Mouse (Mus musculus) thymus, postnatal 36 days (tissue): ENCODE measurements around the gene Pard3b.

Source experiments
- DNase-seq, 2 experiments: peaks; one replicate each; pipeline ENCODE4 v3.0.0; 2022; ENCODE audit warnings: mixed read lengths in 2 of 2

Pard3b gene

DNA sequence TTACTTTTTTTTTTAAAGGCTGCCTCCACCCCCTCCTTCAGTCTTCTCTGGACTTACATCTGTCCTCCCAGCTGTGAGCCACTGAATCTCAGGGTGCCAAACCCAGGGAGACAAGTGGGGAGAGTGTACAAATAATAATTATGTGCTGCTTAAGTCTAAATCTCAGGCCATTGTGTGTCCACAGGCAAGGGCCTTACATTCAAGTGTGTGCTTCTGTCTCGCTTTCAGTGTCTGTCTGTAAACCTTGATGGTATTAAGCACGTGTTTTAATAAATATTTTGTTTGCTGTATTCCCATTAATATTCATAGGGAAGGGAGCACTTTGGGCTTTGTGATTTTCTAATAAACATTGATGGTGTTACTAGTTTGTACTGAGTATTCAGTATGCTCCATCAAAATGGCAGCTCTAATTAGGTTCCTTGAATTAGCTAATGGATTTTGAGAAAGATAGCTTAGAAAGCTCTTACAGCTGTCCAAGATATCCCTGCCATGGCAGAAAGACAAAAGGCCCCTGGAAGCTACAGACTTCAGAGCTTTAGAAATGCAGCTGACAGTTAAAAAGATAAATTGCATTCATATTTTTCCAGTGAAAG is 880.1 kb downstream of the Pard3b start:
- DNase-seq, result no peak

DNA sequence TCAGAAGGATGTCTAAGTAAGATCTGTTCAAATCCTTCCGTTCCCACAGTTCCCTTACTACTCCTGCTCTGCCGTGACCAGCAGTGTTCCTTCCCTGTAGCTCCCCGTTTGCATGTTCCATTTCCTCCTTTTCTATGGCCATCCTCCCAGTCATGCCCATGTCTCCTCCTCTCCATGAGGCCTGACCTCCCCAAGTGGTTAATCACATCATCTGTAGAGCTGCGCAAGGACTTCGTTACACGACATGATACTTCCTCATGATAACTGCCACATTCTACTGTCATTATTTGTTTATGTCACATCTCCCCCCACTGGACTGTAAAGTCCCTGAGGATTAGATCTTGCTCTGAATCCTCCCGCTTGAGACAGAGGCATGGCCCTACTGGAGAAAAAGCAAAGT is 882.7 kb downstream of the Pard3b start:
- DNase-seq, result no peak

DNA sequence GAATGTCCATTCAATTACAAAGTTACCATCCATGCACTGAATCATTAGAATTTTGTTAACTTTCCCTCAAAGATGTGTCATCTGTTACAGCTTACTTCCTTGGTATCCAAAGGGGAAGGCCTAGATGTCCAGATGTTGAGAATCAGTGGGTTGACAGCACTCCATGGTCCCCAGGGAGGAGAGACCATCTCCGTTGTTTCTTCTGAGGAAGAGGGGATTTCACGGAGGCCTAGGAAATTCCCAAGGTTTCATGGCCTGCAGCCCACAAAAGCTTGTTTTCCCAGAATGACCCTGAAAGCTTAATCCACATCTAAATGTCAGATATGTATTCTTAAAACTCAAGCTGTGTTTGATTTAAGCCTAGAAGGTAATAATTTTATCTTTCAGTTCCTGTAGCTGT is 884.1 kb downstream of the Pard3b start:
- no peak for DNase-seq

DNA sequence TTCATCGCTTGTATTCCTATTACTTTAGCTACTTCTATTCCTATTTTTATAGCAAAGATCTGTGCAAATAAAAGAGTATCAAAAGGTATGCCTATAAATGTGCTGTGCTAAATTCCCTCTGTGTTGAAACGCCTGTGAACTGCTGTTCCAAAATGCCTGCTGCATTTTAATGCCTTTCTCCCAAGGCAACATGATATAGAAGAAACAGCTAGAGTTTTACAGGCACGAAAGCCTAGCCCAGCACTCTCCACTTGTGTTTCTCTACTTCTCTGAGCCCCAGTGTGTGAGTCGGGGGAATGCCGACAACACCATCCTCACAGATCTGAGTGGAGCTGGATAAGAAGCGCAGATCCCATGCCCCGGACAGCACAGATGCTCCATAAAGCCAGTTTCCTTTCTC is 889.2 kb downstream of the Pard3b start:
- DNase-seq, result no peak

DNA sequence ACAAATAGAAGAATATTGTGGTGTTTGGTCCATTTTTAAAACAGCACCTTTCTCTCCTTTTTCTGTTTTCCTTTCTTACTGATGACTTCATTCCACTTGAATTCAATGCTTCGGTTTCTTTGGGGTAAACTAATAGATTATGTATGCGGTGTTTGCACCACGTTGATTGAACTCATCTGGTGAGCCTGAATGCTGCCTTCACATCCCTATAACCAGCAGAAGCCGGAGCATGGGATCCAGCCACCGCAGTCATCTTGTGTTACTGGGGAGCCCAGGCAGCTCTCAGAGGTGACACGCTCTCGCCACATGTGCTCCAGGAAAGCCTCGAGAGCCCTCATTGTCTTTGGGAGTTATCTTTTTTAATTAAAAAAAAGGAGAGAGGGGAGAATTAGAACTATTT is 891.3 kb downstream of the Pard3b start:
- DNase-seq, result no peak

DNA sequence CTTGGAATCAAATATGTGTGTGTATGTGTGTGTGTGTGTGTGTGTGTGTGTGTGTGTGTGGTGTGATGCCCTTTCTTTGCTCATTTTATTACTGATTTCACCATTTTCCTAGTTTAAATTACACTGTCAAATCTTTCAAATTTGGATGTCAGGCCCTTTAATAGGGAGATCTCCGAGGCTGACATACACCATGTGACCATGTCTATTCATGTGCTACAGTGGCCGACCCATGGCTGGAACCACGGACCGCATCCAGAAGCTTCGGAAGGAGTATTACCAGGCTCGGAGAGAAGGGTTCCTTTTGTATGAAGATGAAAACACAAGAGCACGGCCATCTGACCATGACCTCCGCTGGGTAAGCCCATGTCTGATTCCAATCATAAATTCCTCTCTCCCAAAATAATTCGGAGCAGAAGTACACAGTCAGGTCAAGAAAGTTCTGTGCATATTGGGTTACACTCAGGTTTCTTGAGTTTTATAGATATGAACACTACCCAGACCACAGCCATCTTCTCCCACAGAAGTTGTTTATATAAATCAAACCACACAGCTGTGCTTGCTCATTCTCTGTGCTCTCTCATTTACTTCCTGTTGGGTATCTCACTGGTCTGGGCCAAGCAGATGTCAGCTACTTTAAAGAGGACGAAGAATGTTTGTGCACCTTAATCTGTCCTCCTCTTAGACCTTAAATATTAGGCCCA is 894.0 kb downstream of the Pard3b start:
- DNase-seq, result no peak

DNA sequence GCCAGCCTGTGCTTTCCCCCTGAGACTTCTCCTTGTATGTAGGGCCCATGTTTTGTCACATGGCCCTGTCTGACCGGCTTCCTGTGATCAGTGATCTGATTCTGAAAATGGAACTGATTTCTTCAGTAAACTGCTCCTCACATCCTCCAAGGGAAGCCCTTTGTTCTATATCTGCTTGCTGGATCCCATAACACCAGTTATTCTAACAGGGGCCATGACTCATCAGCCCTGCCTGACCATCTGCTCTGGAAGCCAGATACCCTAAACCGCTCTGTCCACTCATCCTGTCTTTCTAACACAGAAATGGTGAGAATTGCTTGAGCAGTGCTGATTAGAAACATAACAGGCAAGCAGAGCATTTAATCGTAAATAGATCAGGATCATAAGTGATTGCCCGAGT is 910.3 kb downstream of the Pard3b start:
- DNase-seq, result no peak

DNA sequence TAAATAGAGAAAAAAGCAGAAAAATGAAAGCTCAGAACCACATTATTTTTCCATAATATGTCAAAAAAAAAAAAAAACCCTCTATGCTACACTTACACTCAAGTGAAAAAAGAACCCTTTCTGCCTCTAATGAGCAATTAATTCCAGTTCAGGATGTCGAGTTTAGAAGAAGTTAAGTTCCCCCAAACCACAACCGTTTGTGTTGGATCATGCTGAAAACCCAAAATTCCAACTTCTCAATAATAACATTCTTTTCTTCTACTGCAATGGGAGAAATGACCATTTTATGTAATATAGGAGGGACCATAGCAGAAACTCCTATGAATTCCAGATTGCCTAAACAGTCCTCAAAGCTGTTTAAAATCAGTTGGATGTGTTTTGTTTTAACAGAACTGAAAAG is 911.9 kb downstream of the Pard3b start:
- no peak for DNase-seq

DNA sequence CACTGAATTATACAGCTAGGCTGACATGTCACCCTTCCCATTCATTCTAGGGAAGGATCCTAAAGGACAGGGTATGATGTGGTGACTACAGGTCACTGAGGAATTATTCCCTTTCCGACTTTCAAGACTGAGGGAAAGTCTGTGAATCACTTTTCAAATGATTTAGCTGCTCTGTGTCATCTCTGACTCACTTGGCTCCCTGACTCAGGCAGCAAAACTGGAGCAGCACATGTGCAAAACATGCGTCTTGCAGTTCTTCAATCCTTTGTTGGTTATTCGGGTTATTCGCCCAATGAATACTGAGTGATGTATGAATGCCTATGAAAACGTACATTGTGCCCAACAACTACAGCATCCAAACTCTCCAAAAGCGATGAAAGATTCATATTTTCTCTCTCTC is 912.9 kb downstream of the Pard3b start:
- DNase-seq, result no peak

DNA sequence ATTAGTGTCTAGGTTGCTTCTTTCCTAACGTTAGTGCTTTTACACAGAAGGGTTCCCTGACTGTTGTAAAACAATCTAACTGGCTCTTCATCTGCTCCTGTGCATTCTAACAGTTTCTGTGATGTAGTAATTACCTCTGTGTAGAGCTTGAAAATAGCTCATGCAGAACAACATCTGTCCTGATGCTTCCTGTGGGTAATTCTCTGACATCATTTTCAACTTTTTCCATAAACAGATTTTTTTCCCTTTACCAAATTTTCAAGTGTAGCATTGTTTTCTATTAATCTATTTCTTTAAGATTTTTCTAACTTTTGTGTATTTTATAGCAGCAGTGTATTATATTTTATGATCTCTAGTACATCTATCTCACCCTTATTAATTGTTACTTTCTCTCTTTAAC is 917.2 kb downstream of the Pard3b start:
- no peak for DNase-seq

DNA sequence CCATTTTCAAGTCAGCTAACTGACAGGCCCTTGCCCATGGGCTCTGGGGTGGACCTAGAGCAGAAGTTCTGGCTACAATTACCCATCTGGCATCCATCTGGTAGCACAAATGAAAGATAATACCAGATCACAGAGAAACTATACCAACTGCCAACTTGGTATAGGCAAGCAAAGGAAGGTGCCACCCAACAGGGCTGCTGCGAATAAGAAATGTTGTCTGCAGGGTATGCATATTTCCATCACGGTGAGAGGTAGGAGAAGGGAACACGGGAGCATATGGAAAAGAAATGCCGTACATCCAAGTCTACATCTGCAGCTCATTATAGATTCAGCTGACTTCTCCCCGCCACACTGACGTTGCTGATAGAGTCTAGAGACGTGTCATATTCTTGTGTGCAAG is 924.4 kb downstream of the Pard3b start:
- no peak for DNase-seq

DNA sequence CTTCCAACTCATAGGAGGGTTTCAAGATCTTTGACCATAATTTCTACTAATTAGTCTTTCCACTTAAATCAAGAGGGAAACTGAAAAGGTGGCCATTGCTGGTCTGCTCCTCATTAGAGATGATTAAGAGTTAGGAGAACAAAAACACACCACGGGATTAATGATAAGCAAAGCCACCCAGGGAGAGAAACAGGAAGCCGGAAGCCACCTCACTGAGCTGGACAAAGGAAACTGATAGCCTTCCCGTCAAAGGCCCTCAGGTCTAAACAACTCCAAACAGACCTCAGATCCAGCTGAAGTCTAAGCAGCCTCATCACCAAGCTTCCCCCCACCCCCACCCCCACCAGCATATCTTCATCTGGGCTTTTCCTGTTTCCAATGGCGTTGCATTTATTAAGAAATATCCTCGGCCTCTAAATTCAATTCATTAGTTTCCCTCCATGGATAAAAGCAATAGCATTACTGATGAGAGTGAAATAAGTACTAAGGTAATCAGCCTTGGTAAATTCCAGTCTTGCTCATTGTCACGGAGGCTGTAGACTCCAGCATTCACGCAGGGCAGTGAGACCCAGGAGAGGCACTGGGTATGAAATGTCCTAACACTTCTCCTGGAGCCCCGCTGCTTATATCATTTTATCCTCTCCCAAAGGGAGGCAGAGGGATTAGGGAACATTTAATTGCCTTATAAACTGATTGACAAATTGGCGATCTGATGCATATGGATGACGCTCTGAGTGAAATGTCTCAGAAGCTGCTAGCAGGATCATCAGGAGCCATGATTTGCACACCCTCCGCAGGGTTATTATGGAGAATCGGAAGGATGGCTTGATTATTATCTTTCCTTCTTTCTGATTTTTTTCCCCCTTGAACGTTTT is 925.9 kb downstream of the Pard3b start:
- no peak for DNase-seq

DNA sequence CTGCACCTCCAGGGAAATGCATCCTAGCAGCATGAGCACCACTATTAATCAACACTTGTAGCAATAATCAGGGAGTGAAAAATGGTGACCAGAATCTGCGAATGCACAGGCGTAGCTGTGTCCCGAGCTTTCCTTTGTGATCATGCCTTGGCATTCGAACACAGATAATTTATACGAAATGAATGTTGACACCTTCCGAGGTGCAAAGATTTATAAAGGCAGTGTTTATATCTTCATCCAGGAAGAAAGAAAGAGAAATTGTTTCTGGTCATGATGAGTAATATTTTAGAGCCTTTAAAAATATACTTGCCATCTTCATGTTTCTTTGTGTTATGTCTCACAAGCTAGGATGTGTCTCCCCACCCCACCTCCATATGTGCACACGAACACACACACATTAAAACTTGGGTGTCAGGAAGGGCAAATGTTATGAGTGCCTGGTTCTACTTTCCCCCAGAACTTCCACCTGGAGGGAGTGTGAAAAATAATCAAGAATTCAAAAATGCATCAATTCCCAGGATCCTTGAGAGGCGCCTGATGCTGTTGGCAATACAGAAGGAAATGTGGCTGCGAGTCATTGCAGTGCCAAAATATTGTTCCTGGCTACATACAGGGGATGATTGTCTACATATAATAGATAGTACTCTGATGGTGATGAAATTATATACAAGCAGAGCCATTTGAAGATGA is 926.6 kb downstream of the Pard3b start:
- DNase-seq, result no peak

DNA sequence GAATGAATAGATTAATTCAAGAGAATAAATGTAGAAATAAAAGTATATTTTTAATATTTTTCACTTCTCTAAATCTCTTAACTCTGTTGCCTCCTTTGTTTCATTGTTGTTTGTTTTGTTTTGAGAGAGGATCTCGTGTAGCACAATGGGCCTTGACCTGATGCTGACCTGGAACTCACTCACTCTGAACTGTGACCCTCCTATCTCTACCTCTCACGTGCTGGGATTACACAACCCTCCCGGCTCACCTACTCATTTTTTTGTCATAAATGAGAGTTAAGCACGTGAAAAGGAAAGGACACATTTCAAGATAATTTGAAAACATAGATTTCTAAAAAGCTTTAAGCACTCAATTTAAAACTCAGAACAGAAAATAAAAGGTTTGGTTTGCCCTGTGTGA is 928.0 kb downstream of the Pard3b start:
- DNase-seq, result no peak

DNA sequence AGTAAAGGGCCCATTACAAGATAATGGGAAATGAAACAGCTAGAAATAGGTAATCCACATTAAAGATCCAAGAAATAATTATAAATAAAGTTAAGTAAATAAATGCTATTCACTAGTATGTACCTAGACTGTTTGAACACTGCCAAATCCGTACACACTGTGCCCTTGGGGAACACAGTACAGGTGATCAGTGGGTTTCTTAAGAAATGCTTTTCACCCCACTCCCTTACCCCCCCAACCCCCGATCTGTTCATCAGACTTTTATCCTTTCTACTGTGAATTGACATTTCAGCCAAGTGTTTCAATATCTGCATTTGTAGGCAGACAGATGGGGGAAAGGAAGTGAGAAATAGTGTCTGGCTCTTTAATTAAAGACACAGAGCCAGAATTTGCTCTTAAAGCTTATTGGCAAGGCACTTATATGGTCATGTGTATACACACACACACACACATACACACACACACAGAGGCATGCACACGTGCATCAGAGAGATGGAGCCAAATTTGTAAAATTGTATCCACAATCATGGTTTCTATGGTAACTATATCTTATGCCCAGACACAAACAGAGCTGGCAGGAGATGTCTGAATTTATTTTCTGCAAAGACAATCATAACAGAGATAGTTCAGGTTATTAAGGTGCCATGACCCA is 938.4 kb downstream of the Pard3b start:
- DNase-seq, result no peak

DNA sequence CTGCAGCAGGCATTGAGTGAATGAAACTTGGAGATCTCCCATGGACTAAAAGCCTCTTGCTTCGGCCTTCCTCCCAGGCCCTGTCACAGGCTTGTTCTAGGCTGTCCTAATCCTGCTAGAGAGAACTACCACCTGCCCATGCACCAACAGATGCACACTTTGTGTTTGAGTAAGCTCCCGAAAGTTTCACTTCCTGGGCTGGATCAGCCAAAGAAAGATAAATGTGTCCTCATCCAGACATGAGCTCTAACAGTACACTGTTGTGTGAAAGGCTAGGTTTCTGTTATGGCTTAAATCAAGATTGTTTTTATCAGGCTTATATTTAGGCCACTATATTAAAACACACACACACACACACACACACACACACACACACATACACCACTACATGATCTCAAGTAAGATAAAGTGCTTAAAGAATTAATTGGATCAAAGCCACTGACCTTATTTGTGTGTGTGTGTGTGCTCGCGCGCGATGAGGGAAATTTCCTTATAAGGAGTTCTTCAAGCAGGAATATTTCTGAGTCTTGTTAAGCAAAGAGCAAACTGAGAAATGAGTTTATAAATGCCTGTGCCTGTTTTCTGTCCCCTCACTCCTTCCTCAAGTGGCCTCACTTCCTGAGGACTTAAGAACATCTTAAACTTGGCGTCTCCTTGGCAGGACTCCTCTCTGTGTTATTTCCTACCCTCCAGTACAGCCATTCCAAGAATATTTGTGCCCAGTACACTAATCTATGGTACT is 940.6 kb downstream of the Pard3b start:
- DNase-seq, result no peak

DNA sequence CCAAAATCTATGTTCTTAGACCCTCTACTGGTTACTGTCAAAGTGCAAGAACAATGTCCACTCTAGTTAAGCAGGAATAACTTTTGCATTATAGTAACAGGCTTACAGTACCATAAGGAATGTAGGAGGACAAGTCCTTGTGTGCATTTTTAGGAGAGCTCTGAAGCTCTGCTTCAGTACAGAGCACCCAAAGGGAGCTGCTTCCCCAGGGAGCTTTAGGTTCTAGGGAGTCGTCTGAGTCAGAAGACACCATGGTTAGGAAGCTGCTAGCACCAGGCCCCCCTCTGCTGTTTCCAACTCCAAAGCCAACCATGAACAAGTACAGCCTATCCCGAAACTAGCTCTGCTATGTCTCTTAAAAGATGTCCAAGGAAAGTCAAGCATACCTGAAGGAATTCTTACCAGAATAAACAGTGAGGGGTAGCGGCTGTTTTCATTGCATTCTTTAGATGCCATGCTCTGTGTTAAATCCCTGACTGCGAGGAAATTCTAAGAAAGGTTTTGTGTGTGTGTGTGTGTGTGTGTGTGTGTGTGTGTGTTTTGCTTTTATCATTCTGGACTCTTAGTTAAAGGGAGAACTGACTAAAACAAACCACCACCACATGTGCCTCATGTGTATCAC is 941.8 kb downstream of the Pard3b start:
- no peak for DNase-seq

DNA sequence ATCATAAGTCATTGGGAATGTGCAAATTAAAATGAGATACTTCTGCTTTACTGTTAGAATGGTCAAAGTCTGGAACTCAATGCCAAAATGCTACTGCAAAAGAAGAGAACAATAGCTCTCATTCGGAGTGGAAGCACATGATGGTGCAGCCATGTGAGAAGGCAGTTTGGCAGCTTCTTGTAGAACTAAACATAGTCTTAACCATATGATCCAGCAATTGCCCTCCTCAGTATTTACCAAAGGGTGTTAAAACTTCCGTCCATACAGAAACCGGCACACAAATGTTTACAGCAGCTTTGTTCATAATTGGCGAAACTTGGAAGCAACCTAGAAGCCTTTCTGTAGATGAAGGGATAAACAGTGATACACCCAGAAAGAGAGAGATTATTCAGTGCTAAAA is 943.9 kb downstream of the Pard3b start:
- DNase-seq, result no peak

DNA sequence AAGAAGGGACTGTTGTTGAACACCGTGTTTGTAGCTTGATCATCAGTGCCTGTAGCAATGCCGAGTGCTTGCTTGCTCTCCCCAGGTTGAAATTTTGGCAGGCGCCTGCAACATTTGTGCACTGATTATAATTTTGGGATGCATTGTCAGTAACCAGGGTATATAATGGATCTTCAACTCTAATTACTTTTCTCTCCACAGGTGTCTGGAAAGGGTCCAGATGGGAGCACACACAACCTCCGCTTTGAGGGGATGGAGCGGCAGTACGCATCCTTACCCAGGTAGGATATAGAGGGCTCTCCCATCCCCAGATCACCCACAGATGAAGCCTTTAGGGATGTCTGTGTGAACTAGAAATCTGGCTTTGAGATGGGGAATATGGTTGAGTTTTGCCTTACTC is 948.9 kb downstream of the Pard3b start:
- DNase-seq, result no peak

DNA sequence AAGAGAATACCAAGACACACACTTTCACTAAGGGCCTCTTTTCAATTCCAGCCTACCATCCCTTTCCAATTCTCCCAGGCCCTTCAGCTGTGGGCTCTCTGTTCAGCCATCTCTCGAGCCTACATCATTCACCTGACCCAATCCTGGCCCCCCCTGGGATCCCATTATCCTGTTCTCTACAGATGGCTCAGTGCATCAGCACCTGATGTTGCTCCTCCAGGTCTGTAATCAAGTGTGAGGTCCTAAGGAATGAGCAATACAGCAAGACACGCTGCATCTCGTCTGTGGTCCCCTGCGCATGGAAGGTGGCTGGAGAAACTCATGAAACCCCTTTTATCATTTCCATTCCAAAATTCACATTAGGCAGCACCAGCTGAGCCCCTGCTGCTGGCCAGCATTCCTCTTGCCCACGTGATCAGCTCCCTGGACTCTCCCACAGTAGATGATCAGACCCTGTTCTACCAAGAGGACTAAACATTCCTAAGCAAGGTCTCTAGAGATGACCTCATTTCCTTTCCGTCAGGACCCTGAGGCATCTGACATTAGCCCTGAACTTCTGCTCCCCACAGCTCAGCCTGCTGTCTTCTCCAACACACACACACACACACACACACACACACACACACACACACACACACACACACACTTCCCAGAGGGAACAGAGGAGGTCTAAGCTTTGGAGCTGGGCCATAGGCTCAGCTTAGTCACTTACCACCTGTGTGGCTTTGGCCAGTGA is 952.8 kb downstream of the Pard3b start:
- DNase-seq, result no peak

DNA sequence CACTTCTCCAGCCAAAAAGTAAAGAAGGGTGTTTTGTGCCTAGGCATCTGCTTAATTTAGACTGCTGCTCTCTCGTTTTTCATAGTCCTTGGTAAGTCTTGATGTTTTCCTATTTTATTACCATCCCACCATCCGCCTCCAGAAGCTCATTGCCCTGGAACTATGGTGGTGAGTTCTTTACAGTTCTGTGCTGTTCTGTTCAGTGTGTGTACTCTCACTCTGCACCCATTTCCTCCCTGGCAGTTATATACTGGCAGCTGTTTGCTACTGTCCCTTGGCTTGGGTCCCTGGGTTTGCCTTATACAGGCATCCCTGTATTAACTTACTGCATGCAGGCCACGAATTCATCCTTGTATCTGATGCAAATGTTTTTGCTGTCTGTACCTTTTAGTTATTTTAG is 956.8 kb downstream of the Pard3b start:
- no peak for DNase-seq
